Mouse (Mus musculus): ENCODE results near the gene Trf.
A peak's percentile ranks its signal among the peaks of the same experiment; 100 is the strongest.

The Trf gene

GRCm38 (mm10) chr9:103230151-103230951 lies at the start of gene Trf, which contains the start of gene Gm20425:
TSS of gene Trf (minus strand) at chr9:103230444.
TSS of gene Gm20425 (minus strand) at chr9:103230307.
- DNase-seq (ENCODE audit: low read depth, low spot score): no peak

GRCm38 (mm10) chr9:103276876-103277275 lies 46.6 kb upstream of the Trf start:
- DNase-seq (ENCODE audit: low read depth, low spot score): no peak

GRCm38 (mm10) chr9:103275676-103276075 lies 45.4 kb upstream of the Trf start:
- DNase-seq (ENCODE audit: low read depth, low spot score): no peak

DNA sequence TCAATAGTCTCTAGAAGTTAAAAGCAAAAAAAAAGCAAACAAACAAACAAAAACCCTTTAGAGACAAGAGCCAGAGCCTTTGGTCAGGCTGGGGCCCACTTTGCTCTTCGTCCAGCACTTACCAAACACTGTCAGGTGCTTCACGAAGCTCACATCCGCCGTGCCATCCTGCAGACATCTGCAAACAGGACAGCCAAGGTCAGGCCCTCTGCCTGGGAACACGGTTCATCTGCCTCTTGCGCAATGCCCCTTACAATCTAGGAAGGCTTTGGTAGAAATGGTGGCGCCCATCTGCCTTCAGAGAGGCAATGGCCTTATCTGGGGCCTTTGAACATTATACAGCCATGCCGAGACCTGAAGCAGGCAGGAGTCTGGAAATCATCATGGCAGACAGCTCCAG lies 44.6 kb upstream of the Trf start:
- DNase-seq (ENCODE audit: low read depth, low spot score): no peak

- no peak for DNase-seq (ENCODE audit: low read depth, low spot score)
Observed at GRCm38 (mm10) chr9:103271104-103271503, 40.9 kb upstream of the Trf start.

- no peak for DNase-seq (ENCODE audit: low read depth, low spot score)
Observed at GRCm38 (mm10) chr9:103265778-103266177, 35.5 kb upstream of the Trf start.

DNA sequence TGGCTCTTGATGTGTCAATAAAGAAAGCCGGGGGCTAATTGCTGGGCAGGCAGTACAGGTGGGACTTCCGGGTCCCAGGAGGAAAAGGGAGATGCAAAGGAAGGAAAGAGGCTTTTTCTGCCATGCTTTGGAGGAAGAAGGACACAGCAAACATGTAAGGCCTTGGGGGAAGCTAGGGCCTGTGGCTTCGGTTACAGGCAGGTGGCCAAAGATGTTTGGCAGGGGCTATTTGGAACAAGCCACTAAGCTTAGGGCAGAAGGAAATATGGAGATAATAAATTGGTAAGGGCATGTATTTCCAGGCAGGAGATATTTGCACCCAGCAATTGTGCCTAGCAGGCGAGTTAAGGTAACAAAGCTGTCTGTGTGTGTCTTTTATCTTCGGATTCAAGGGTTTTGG lies 22.7 kb upstream of the Trf start:
- DNase-seq (ENCODE audit: low read depth, low spot score): no peak

GRCm38 (mm10) chr9:103248618-103249017 lies 18.4 kb upstream of the Trf start:
- no peak for DNase-seq (ENCODE audit: low read depth, low spot score)

DNA sequence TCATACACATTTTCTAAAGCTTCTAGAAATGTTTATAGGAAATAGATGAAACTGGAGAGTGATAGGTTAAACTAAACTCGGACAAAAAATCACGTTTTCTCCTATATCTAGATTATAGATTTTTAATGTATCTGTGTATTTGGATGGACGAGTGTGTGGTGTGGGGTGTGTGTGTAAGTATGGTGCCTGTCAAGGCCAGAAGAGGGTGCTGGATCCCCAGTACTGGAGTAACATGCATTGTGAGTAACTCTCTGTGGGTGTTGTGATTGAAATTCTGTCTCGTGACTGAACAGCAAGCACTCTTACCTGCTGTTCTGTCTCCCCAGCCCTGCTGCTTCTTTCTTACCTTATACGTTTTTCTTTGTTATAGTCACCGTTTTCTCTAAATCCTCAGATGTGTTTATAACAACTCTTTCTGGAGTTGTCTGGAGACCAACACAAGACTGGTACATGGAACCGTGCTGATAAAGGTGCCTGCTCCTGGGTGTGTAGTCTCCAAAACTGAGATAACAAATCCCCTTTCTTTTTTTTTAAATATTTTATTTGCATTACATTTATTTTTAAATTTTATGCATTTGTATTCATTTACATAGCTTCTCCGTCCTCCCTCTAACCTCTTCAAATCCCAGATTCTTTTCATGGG lies 16.4 kb upstream of the Trf start:
- DNase-seq (ENCODE audit: low read depth, low spot score): no peak

- DNase-seq (ENCODE audit: low read depth, low spot score): no peak
Observed at GRCm38 (mm10) chr9:103243640-103244039, 13.4 kb upstream of the Trf start.

DNA sequence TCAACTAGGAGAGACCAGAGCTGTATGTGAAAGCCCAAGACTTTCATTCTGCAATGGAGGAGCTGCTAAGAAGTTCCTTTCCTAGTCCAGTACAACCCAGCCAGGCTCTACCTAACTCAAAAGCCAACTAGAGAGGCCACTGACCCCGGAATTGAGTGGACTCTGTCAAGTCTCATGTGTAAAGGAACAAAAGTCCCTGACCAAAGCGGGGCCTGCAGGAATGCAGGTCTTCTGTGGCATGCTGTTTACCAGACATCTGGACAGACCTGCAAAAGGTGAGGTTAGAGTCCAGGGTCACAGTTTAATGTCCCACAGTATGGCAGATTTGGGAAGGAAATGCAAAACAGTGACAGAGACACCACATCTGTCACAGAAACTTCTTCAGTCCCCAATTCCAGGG lies 11.0 kb upstream of the Trf start:
- no peak for DNase-seq (ENCODE audit: low read depth, low spot score)

GRCm38 (mm10) chr9:103239471-103239870 lies 9.2 kb upstream of the Trf start:
- no peak for DNase-seq (ENCODE audit: low read depth, low spot score)

GRCm38 (mm10) chr9:103234565-103235165 lies 4.4 kb upstream of the Trf start:
- DNase-seq (ENCODE audit: low read depth, low spot score): no peak

GRCm38 (mm10) chr9:103234059-103234458 lies 3.8 kb upstream of the Trf start:
- DNase-seq (ENCODE audit: low read depth, low spot score): no peak

DNA sequence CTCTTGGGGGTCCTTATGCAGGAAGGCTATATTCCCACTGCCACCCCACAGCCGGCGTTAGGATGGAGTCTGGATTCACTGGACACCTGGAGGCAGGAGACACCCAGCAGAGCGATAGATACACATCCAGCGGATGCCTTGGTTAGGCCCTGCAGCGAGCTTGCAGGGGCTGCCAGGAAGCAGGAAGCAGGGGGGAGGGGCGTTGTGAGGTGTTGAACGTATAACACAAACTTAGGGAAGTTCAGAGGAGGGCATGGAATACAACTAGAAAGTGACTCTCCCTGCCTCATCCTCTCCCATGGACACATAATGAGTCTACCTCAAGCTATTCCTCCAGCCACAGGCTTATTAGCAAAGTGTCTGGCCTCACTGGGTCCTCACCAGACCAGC lies 2.8 kb upstream of the Trf start:
- DNase-seq (ENCODE audit: low read depth, low spot score): no peak

DNA sequence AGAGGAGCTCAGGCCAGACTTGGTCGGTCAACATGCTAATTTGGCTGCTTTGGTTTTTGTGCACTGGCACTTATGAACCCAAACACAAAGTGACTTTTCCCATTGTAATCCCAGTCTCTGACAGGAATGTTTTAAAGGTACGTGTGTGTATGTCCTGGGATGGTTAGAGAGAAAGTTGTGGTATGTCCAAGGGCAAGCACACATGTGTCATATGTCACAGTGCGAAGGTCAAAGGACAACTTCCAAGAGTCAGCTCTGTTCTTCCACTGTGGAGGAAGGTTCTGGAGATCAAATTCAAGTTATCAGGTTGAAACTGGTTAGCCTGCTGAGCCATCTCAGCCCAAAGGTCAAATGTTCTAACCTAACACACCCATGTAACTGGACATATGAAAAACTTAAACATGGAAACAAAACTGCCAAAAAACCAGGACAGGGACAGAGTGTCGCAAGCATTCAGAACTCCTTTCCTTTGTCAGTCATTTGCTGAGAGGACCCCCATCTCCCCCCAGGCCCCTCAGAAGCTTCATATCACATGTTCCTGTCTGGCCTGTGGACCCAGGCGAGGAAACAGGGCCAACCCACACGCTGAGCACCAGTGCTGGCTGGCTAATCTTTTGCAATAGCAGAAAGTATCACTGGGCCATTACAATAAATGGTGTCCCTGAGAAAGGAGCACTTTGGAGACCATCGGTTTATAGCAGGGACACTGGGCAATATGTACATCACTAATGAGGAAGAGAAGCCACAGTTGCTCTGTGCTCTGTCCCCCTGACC lies 2.2 kb upstream of the Trf start:
- DNase-seq (ENCODE audit: low read depth, low spot score): no peak

DNA sequence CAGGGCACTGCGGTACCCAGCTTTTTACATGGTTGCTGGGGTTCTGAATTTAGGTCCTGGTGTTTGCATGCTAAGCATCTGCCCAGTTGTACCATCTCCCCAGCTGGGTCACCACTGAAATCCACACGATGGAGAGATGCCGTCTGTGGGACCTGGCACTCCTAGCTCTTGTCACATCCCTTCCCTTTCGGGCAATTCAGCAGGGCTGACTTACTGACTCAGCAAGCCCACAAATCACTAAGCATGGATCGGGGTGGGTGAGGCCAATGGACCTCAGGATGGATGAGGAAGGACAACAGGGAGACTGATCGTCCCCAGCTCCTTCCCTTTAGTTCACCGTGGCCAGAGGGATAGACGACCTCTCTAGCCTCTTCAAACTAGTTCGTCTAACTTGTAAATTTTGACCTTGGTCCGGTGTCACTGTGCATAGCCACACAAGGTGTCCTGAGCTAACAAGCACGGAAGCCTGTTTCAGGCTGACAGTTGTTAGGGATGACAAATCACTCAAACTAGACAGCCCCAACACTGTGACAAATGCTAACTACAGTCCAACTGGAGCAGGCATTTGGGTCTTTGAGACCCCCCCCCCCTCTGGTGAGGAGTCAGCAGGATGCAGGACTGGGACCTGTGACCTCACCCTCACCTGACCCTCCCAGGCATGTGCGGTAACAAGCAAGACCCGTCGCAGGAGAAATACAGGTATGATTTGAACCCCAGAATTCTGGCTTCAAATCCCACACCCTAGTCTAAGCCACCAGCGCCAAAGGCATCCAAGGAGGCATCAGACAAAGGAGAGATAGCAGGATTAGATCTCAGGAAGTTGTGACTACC lies 992 bp downstream of the Trf start:
- DNase-seq (ENCODE audit: low read depth, low spot score): no peak

DNA sequence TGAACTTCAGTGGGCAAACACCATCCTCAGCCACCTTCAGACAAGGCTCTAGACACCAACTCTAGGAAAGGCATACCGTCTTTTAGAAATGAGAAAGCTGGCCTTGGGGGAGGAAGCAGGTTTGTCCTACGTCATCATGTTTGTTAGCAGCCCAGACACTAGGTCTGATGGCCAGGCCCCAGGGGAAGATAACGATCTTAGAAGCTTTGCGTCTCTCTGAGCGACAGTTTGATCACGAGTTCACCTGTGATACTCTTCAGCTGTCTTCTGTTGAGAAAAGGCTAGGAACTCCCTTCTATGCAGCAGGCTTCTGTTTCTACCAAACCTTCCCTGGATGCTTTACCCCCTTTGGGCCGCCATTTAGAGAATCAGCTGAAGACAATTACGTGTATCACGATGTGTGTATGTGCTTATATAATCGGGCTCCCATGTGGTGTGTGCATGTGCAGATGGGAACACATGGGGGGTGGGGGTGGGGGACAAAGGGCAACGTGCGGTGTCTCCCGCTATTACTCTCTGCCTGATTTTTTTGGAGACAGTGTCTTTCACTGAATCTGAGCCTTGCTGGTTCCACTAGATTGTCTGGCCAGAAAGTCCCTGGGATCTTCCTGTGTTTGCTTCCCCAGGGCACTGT lies 1.8 kb downstream of the Trf start:
- no peak for DNase-seq (ENCODE audit: low read depth, low spot score)

- DNase-seq (ENCODE audit: low read depth, low spot score): no peak
Observed at GRCm38 (mm10) chr9:103227760-103228159, 2.5 kb downstream of the Trf start.

DNA sequence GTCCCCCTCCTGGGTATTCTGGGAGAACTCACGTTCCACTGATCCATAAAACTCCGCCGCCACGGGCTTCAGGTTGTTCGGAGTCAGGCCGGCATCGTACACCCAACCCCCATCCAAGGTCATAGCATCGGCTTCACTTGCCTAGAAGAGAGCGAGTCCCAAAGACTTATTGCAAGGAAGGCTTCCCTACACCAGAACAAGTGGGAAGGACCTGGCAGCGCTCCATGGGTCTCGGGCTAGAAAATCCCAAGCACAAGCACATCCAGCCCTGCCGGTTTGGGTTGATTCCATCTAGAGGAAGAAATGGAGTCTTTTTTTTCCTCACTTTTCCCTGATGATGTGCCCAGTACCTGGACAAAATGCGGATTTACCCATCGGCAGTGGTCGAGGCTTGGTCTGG lies 3.4 kb downstream of the Trf start:
- DNase-seq (ENCODE audit: low read depth, low spot score): no peak

- DNase-seq (ENCODE audit: low read depth, low spot score): peak; percentile 47
Observed at GRCm38 (mm10) chr9:103225464-103225863, 4.8 kb downstream of the Trf start.
